Mouse (Mus musculus) small intestine, adult 2 months (tissue): Measurements from ENCODE around the gene Kcnj14. TPM values are rescaled to one million over a fixed set of nuclear protein-coding genes. Genes with fewer than 3 reads are reported as not detected.

Experiments used
- H3K27ac ChIP-seq: fragments of 200-500 bp; 2 replicates; pipeline ENCODE4 v1.5.1; 2012; ENCODE audit warnings: low read depth, low read length, control low read depth, inconsistent platforms; ENCODE audit not compliant: insufficient read depth
- H3K27me3 ChIP-seq: fragments of 200-500 bp; 2 replicates; pipeline ENCODE4 v1.6.1; 2012; ENCODE audit warnings: mild to moderate bottlenecking, moderate library complexity, low read length, inconsistent platforms; ENCODE audit not compliant: control insufficient read depth, insufficient read depth
- H3K36me3 ChIP-seq: fragments of 200-500 bp; 2 replicates; pipeline ENCODE4 v1.6.1; 2012; ENCODE audit warnings: mild to moderate bottlenecking, low read length, control low read depth, inconsistent platforms; ENCODE audit not compliant: control insufficient read depth, insufficient read depth
- H3K4me1 ChIP-seq: fragments of 200-500 bp; 2 replicates; pipeline ENCODE4 v1.6.1; 2012; ENCODE audit warnings: low read length, inconsistent platforms, mixed read lengths; ENCODE audit not compliant: control insufficient read depth, insufficient read depth, insufficient read length
- H3K4me3 ChIP-seq: fragments of 200-500 bp; 2 replicates; pipeline ENCODE4 v1.5.1; 2012; ENCODE audit warnings: low read depth, mild to moderate bottlenecking, control low read depth, inconsistent platforms, low read length, moderate library complexity
- CTCF ChIP-seq: fragments of 200-500 bp; IDR thresholded peaks from 2 replicates; pipeline ENCODE4 v1.5.1; 2012; ENCODE audit warnings: low read depth, mild to moderate bottlenecking, control low read depth, inconsistent platforms, low read length, moderate library complexity, mixed read lengths; ENCODE audit not compliant: insufficient replicate concordance, insufficient read length; ENCODE audit errors: extremely low read depth
- POLR2A ChIP-seq: fragments of 200-500 bp; IDR thresholded peaks from 2 replicates; pipeline ENCODE4 v1.6.1; 2012; ENCODE audit warnings: low read depth, mild to moderate bottlenecking, control low read depth, inconsistent platforms, low read length, moderate library complexity
- WGBS: fragments of 180-500 bp; shearing (Covaris S2); methylation state at CpG from one replicate; pipeline ENCODE4 v1.1.7; 2018; 5-methylcytosine and 5-hydroxymethylcytosine counted together
- polyA plus RNA-seq: library from polyadenylated mRNA; depleted of rRNA; stranded (reverse); fragments of >200 nt; gene quantifications from 2 replicates; pipeline ENCODE4 v1.2.3, GENCODE M21; 2012

Gene Kcnj14
- polyA plus RNA-seq, 1 experiment, result 0.08 TPM

- H3K27me3 ChIP-seq, result no peaks in the 10 kb centered on the region
- H3K27ac ChIP-seq, result no peak overlapping the region
- WGBS, result 3% methylated on average over 5 of the region's 5 CpGs
- TF ChIP-seq POLR2A, result no peak
- no peak for TF ChIP-seq CTCF
- H3K36me3 ChIP-seq, result peaks cover 28% of the 10 kb centered on the region
- H3K4me3 ChIP-seq, result no peak overlapping the region
- peaks cover 2% of the 10 kb centered on the region for H3K4me1 ChIP-seq
Observed at GRCm38 (mm10) chr7:45814841-45815240, 9.7 kb downstream of the Kcnj14 start.

- Histone ChIP-seq H3K4me1 (peaks cover 2% of the 10 kb centered on the region), H3K4me3 (peak within 1 kb of the TSS; percentile 87), H3K27ac (peak within 1 kb of the TSS; percentile 92), H3K27me3 (no peaks in the 10 kb centered on the region), H3K36me3 (peaks cover 36% of the 10 kb centered on the region)
- no peak for TF ChIP-seq CTCF
- peak; percentile 80; the same call in 1 of the 2 replicates for TF ChIP-seq POLR2A
- WGBS, result under 1% methylated on average over 91 of the region's 92 CpGs
Observed at GRCm38 (mm10) chr7:45813787-45814779, 10.5 kb downstream of the Kcnj14 start, which contains the start of gene Cyth2. Cyth2 (minus strand) TSS chr7:45814581.

GRCm38 (mm10) chr7:45812921-45813320 lies 11.7 kb downstream of the Kcnj14 start:
- no peaks in the 10 kb centered on the region for H3K27me3 ChIP-seq
- 92% methylated on average over 8 of the region's 8 CpGs for WGBS
- H3K4me3 ChIP-seq, result no peak overlapping the region
- H3K27ac ChIP-seq, result no peak overlapping the region
- H3K4me1 ChIP-seq, result peaks cover 2% of the 10 kb centered on the region
- TF ChIP-seq CTCF (no peak), POLR2A (no peak)
- H3K36me3 ChIP-seq, result peaks cover 48% of the 10 kb centered on the region

GRCm38 (mm10) chr7:45809276-45810075 lies 15.1 kb downstream of the Kcnj14 start:
- no peaks in the 10 kb centered on the region for H3K27me3 ChIP-seq
- TF ChIP-seq POLR2A (no peak), CTCF (no peak)
- peaks cover 2% of the 10 kb centered on the region; the same call in 1 of the 2 replicates for H3K4me1 ChIP-seq
- H3K27ac ChIP-seq, result no peak overlapping the region
- H3K36me3 ChIP-seq, result peaks cover 62% of the 10 kb centered on the region
- 87% methylated on average over 14 of the region's 14 CpGs for WGBS
- no peak overlapping the region for H3K4me3 ChIP-seq

GRCm38 (mm10) chr7:45808471-45808870 lies 16.1 kb downstream of the Kcnj14 start:
- no peak for TF ChIP-seq CTCF
- no peak for TF ChIP-seq POLR2A
- Histone ChIP-seq H3K4me1 (peaks cover 2% of the 10 kb centered on the region; the same call in 1 of the 2 replicates), H3K27ac (no peak overlapping the region), H3K4me3 (no peak overlapping the region), H3K27me3 (no peaks in the 10 kb centered on the region), H3K36me3 (peaks cover 62% of the 10 kb centered on the region)
- 68% methylated on average over 11 of the region's 11 CpGs for WGBS

GRCm38 (mm10) chr7:45805941-45806340 lies 18.6 kb downstream of the Kcnj14 start:
- Histone ChIP-seq H3K27ac (no peak overlapping the region), H3K27me3 (no peaks in the 10 kb centered on the region), H3K4me3 (no peak overlapping the region), H3K36me3 (peaks cover 44% of the 10 kb centered on the region), H3K4me1 (0 out of 2 replicates have a peak, but pooled peaks cover under 1% of the 10 kb centered on the region)
- WGBS, result 58% methylated on average over 5 of the region's 5 CpGs
- no peak for TF ChIP-seq CTCF
- TF ChIP-seq POLR2A, result no peak
